ENCODE assay signal across 8 mouse cellular contexts in genomic region chr4:47474730-47475643, GRCm38 (mm10). TPM values are rescaled to one million over a fixed set of nuclear protein-coding genes. Genes with fewer than 3 reads are reported as not detected.
A peak's percentile ranks its signal among the peaks of the same experiment; 100 is the strongest.
DNase-seq lines count a peak whose midpoint lies in the region; ATAC-seq and TF ChIP-seq lines count a peak whose summit lies in the region.

No protein-coding gene starts in this region.

- no peak for ATAC-seq in limb, embryonic 14.5 days (ENCODE audit: low FRiP score, low read depth)
- peak; percentile 33 for ATAC-seq in stomach, postnatal 0 days (ENCODE audit: low FRiP score, low TSS enrichment)

- H3K9me3 ChIP-seq in ES-Bruce4 (replicated peaks; ENCODE audit: control insufficient read depth, insufficient read depth, low read length, poor library complexity, severe bottlenecking): no peaks in the 10 kb centered on the region
- peaks cover 5% of the 10 kb centered on the region for H3K9me3 ChIP-seq in limb, embryonic 14.5 days (ENCODE audit: control insufficient read depth, low read length)
- H3K9me3 ChIP-seq in stomach, postnatal 0 days (ENCODE audit: control insufficient read depth, low read length): no peaks in the 10 kb centered on the region

- no peak for TF ChIP-seq EP300 in ES-Bruce4 (IDR thresholded peaks at IDR 0.05; ENCODE audit: insufficient read depth, low read depth, low read length)
- no peak for TF ChIP-seq EP300 in stomach, postnatal 0 days (optimal IDR thresholded peaks at IDR 0.05)

- peak overlapping the region; percentile 82 for H3K4me3 ChIP-seq in kidney, adult 2 months (ENCODE audit: insufficient read depth, low read depth, low read length)
- H3K4me3 ChIP-seq in ES-Bruce4 (ENCODE audit: low read depth, low read length): peak overlapping the region; percentile 82
- peak overlapping the region; percentile 66 for H3K4me3 ChIP-seq in embryonic fibroblast, embryonic 13.5 days (ENCODE audit: insufficient read depth, low read length)
- peak overlapping the region; percentile 79 for H3K4me3 ChIP-seq in limb, embryonic 14.5 days (replicated peaks; ENCODE audit: low read length)
- peak overlapping the region; percentile 80 for H3K4me3 ChIP-seq in stomach, postnatal 0 days (ENCODE audit: low read depth, low read length)

- H3K4me2 ChIP-seq in limb, embryonic 14.5 days (replicated peaks; ENCODE audit: low read depth, low read length, severe bottlenecking): peak overlapping the region; percentile 61
- H3K4me2 ChIP-seq in stomach, postnatal 0 days (replicated peaks; ENCODE audit: low read depth): peak overlapping the region; percentile 61

- H3K4me1 ChIP-seq in kidney, adult 2 months (ENCODE audit: control insufficient read depth, insufficient read depth, low read length): peaks cover 6% of the 10 kb centered on the region; the same call in 1 of the 2 replicates
- H3K4me1 ChIP-seq in ES-Bruce4 (ENCODE audit: control insufficient read depth, insufficient read depth, low read length): no peaks in the 10 kb centered on the region
- peaks cover 6% of the 10 kb centered on the region; the same call in 1 of the 2 replicates for H3K4me1 ChIP-seq in embryonic fibroblast, embryonic 13.5 days (ENCODE audit: control insufficient read depth, insufficient read depth, low read length)
- peaks cover 16% of the 10 kb centered on the region for H3K4me1 ChIP-seq in limb, embryonic 14.5 days (ENCODE audit: control insufficient read depth, insufficient read depth, low read length)
- H3K4me1 ChIP-seq in stomach, postnatal 0 days (replicated peaks; ENCODE audit: control insufficient read depth, insufficient read depth): no peaks in the 10 kb centered on the region

- H3K36me3 ChIP-seq in kidney, adult 2 months (ENCODE audit: control insufficient read depth, insufficient read depth, low read length): no peaks in the 10 kb centered on the region
- H3K36me3 ChIP-seq in ES-Bruce4 (ENCODE audit: control insufficient read depth, insufficient read depth, low read length, poor library complexity, severe bottlenecking): peaks cover 9% of the 10 kb centered on the region; the same call in 1 of the 2 replicates
- peaks cover 60% of the 10 kb centered on the region for H3K36me3 ChIP-seq in limb, embryonic 14.5 days (ENCODE audit: control insufficient read depth, insufficient read depth, low read length)
- H3K36me3 ChIP-seq in stomach, postnatal 0 days (ENCODE audit: control insufficient read depth, insufficient read depth, low read length): peaks cover 23% of the 10 kb centered on the region

- H3K9ac ChIP-seq in ES-Bruce4 (ENCODE audit: low read depth, poor library complexity, severe bottlenecking): peak overlapping the region; percentile 68
- H3K9ac ChIP-seq in limb, embryonic 14.5 days (ENCODE audit: low read depth, low read length, severe bottlenecking): peak overlapping the region; percentile 87
- H3K9ac ChIP-seq in stomach, postnatal 0 days (ENCODE audit: low read length): peak overlapping the region; percentile 88

- no peak for DNase-seq in kidney, adult 2 months
- DNase-seq in kidney, postnatal 14 days: no peak
- peak; percentile 24 for DNase-seq in limb, embryonic 14.5 days (ENCODE audit: low spot score)
- peak; percentile 44 for DNase-seq in stomach, postnatal 0 days (ENCODE audit: low spot score)
- no peak for DNase-seq in kidney, postnatal 4 days
- no peak for DNase-seq in urinary bladder, postnatal 36 days (ENCODE audit: low spot score in 2 of 2)

- TF ChIP-seq CTCF in kidney, adult 2 months (conservative IDR thresholded peaks at IDR 0.05; ENCODE audit: insufficient read depth, insufficient read length, low read depth, low read length): no peak
- no peak for TF ChIP-seq CTCF in ES-Bruce4 (IDR thresholded peaks at IDR 0.05; ENCODE audit: low read depth, low read length)
- TF ChIP-seq CTCF in embryonic fibroblast, embryonic 13.5 days (IDR thresholded peaks at IDR 0.05; ENCODE audit: borderline replicate concordance, insufficient read depth, low read length): no peak
- no peak for TF ChIP-seq CTCF in stomach, postnatal 0 days (IDR thresholded peaks at IDR 0.05; ENCODE audit: low read depth)

- 13% methylated on average over 31 of the region's 31 CpGs for WGBS in kidney, adult 2 months
- WGBS in limb, embryonic 14.5 days: 11% methylated on average over 31 of the region's 31 CpGs
- WGBS in stomach, postnatal 0 days: 11% methylated on average over 31 of the region's 31 CpGs

- peak overlapping the region; percentile 98 for H3K27ac ChIP-seq in kidney, adult 2 months (ENCODE audit: insufficient read depth, low read depth, low read length)
- H3K27ac ChIP-seq in ES-Bruce4 (ENCODE audit: insufficient read depth, low read length): no peak overlapping the region
- peak overlapping the region; percentile 45 for H3K27ac ChIP-seq in embryonic fibroblast, embryonic 13.5 days (ENCODE audit: insufficient read depth, low read length)
- H3K27ac ChIP-seq in limb, embryonic 14.5 days (replicated peaks; ENCODE audit: low read depth, low read length): peak overlapping the region; percentile 94
- peak overlapping the region; percentile 97 for H3K27ac ChIP-seq in stomach, postnatal 0 days (replicated peaks)

- TF ChIP-seq POLR2A in kidney, adult 2 months (IDR thresholded peaks at IDR 0.05; ENCODE audit: low read depth, low read length): no peak
- TF ChIP-seq POLR2A in ES-Bruce4 (IDR thresholded peaks at IDR 0.05; ENCODE audit: insufficient read depth, low read length): peak; percentile 84
- TF ChIP-seq POLR2A in embryonic fibroblast, embryonic 13.5 days (IDR thresholded peaks at IDR 0.05; ENCODE audit: low read depth, low read length): peak; percentile 95
- no peak for TF ChIP-seq POLR2A in limb, embryonic 14.5 days (IDR thresholded peaks at IDR 0.05; ENCODE audit: borderline replicate concordance, extremely low read depth, insufficient read depth, insufficient read length)

- no peaks in the 10 kb centered on the region for H3K27me3 ChIP-seq in kidney, adult 2 months (replicated peaks; ENCODE audit: control insufficient read depth, insufficient read depth, low read length)
- no peaks in the 10 kb centered on the region for H3K27me3 ChIP-seq in ES-Bruce4 (ENCODE audit: control insufficient read depth, insufficient read depth, low read length, poor library complexity, severe bottlenecking)
- H3K27me3 ChIP-seq in limb, embryonic 14.5 days (ENCODE audit: control insufficient read depth, insufficient read depth, low read length): no peaks in the 10 kb centered on the region
- H3K27me3 ChIP-seq in stomach, postnatal 0 days (ENCODE audit: control insufficient read depth, insufficient read depth, low read length): no peaks in the 10 kb centered on the region

RNA-seq across cellular contexts. Expression of gene Sec61b, which starts 0.5 kb away (rescaled TPM):
- 164 and 201 TPM in 2 replicates for polyA plus RNA-seq in kidney, adult 2 months (2012; rRNA removed)
- polyA plus RNA-seq in ES-Bruce4 (2011; ENCODE audit: insufficient read depth, insufficient read length, low read depth, missing spikeins): 163 and 189 TPM in 2 replicates
- polyA plus RNA-seq in embryonic fibroblast, embryonic 13.5 days (2011; ENCODE audit: insufficient read length, low read depth, missing spikeins): 297 and 299 TPM in 2 replicates
- polyA plus RNA-seq in limb, embryonic 14.5 days (2012; rRNA removed): 421 and 423 TPM in 2 replicates
- polyA plus RNA-seq in limb, embryonic 14.5 days (2014; fragmentation: Nextera tagmentation; extraction: Ambion mirVana): 432 and 473 TPM in 2 replicates
- polyA plus RNA-seq in stomach, postnatal 0 days (2015; fragmentation: Nextera tagmentation; extraction: Ambion mirVana): 412 and 495 TPM in 2 replicates

RNA-seq across cellular contexts. Expression of gene Alg2, which starts 0.9 kb away (rescaled TPM):
- polyA plus RNA-seq in kidney, adult 2 months (2012; rRNA removed): 21.6 and 24.2 TPM in 2 replicates
- 13.2 and 14.1 TPM in 2 replicates for polyA plus RNA-seq in ES-Bruce4 (2011; ENCODE audit: insufficient read depth, insufficient read length, low read depth, missing spikeins)
- polyA plus RNA-seq in embryonic fibroblast, embryonic 13.5 days (2011; ENCODE audit: insufficient read length, low read depth, missing spikeins): 29.1 and 34.0 TPM in 2 replicates
- 37.3 and 42.3 TPM in 2 replicates for polyA plus RNA-seq in limb, embryonic 14.5 days (2012; rRNA removed)
- 68.1 and 74.0 TPM in 2 replicates for polyA plus RNA-seq in limb, embryonic 14.5 days (2014; fragmentation: Nextera tagmentation; extraction: Ambion mirVana)
- 24.5 and 26.2 TPM in 2 replicates for polyA plus RNA-seq in stomach, postnatal 0 days (2015; fragmentation: Nextera tagmentation; extraction: Ambion mirVana)

Comparison
In these comparisons a context has a peak if more than half of its experiments do, and no peak if none do; other contexts are left out.
1. DNase-seq: peak in limb, embryonic 14.5 days (single experiment) and stomach, postnatal 0 days (single experiment); none in kidney, adult 2 months (single experiment), kidney, postnatal 14 days (single experiment), kidney, postnatal 4 days (0 of 2) and urinary bladder, postnatal 36 days (0 of 2).
2. POLR2A ChIP-seq: peak in ES-Bruce4 (single experiment) and embryonic fibroblast, embryonic 13.5 days (single experiment); none in kidney, adult 2 months (single experiment) and limb, embryonic 14.5 days (single experiment).
3. Peak in every context shown above with its lines, with median percentiles within 50 percentile points of each other: H3K4me3 ChIP-seq and H3K9ac ChIP-seq.